Mouse (Mus musculus) embryonic facial prominence, embryonic 15.5 days (tissue): Measurements from ENCODE around the gene Slc6a19. TPM values are rescaled to one million over a fixed set of nuclear protein-coding genes. Genes with fewer than 3 reads are reported as not detected.

Source experiments
- ATAC-seq: fragments of 200-750 bp; cut with Nextera tagmentation; 2 replicates; pipeline ENCODE4 v1.8.0; 2017; ENCODE audit warnings: low read depth, moderate TSS enrichment; ENCODE audit not compliant: insufficient number of reproducible peaks, low FRiP score, low TSS enrichment
- H3K27ac ChIP-seq: fragments of 300-500 bp; sonication (generic); replicated peaks from 2 replicates; pipeline ENCODE4 v1.5.1; 2015; ENCODE audit warnings: mild to moderate bottlenecking, inconsistent platforms
- H3K27me3 ChIP-seq: fragments of 300-500 bp; sonication (generic); 2 replicates; pipeline ENCODE4 v1.6.1; 2015; ENCODE audit warnings: inconsistent platforms
- H3K36me3 ChIP-seq: fragments of 300-500 bp; sonication (generic); 2 replicates; pipeline ENCODE4 v1.6.1; 2015; ENCODE audit warnings: mild to moderate bottlenecking, inconsistent platforms
- H3K4me1 ChIP-seq: fragments of 300-500 bp; sonication (generic); 2 replicates; pipeline ENCODE4 v1.6.1; 2015; ENCODE audit warnings: inconsistent platforms
- H3K4me2 ChIP-seq: fragments of 300-500 bp; sonication (generic); replicated peaks from 2 replicates; pipeline ENCODE4 v1.6.1; 2015; ENCODE audit warnings: mild to moderate bottlenecking, inconsistent platforms
- H3K4me3 ChIP-seq: fragments of 300-500 bp; sonication (generic); replicated peaks from 2 replicates; pipeline ENCODE4 v1.5.1; 2015; ENCODE audit warnings: mild to moderate bottlenecking, inconsistent platforms
- H3K9ac ChIP-seq: fragments of 300-500 bp; sonication (generic); 2 replicates; pipeline ENCODE4 v1.6.1; 2015; ENCODE audit warnings: inconsistent platforms
- H3K9me3 ChIP-seq: fragments of 300-500 bp; sonication (generic); replicated peaks from 2 replicates; pipeline ENCODE4 v1.6.1; 2016; ENCODE audit warnings: inconsistent platforms
- WGBS: fragments of 180-500 bp; shearing (Covaris S2); methylation state at CpG from one replicate; pipeline ENCODE4 v1.1.7; 2015; 5-methylcytosine and 5-hydroxymethylcytosine counted together
- polyA plus RNA-seq: library from polyadenylated mRNA; unstranded; fragments of >200 nt; fragmentation: Nextera tagmentation; extraction: Ambion mirVana; gene quantifications from 2 replicates; pipeline ENCODE4 v1.2.1, GENCODE M21; 2015

Slc6a19 gene
- polyA plus RNA-seq, 1 experiment from 2014 or later: 0.25 TPM

- H3K36me3 ChIP-seq: no peaks in the 10 kb centered on the region
- H3K27me3 ChIP-seq: peaks cover 9% of the 10 kb centered on the region; the same call in 1 of the 2 replicates
- no peak within 1 kb of the TSS for H3K27ac ChIP-seq
- peaks cover 9% of the 10 kb centered on the region; the same call in 1 of the 2 replicates for H3K4me1 ChIP-seq
- no peaks in the 10 kb centered on the region for H3K9me3 ChIP-seq
- H3K9ac ChIP-seq: no peak within 1 kb of the TSS
- H3K4me3 ChIP-seq: peak within 1 kb of the TSS; percentile 38
- ATAC-seq: peak; percentile 21; the same call in 1 of the 2 replicates
- H3K4me2 ChIP-seq: peak within 1 kb of the TSS; percentile 75
- WGBS: 6% methylated on average over 48 of the region's 48 CpGs
Observed at GRCm38 (mm10) chr13:73732742-73733700, 28.4 kb upstream of the Slc6a19 start, which contains the start of gene Slc12a7. Gene Slc12a7, plus strand, starts transcription at chr13:73733094.

GRCm38 (mm10) chr13:73732235-73732634 lies 27.6 kb upstream of the Slc6a19 start:
- H3K4me3 ChIP-seq: peak overlapping the region; percentile 38
- H3K9me3 ChIP-seq: no peaks in the 10 kb centered on the region
- 70% methylated on average over 7 of the region's 7 CpGs for WGBS
- H3K27ac ChIP-seq: no peak overlapping the region
- H3K27me3 ChIP-seq: peaks cover 9% of the 10 kb centered on the region; the same call in 1 of the 2 replicates
- peak overlapping the region; percentile 75 for H3K4me2 ChIP-seq
- ATAC-seq: no peak
- no peaks in the 10 kb centered on the region for H3K36me3 ChIP-seq
- peaks cover 9% of the 10 kb centered on the region; the same call in 1 of the 2 replicates for H3K4me1 ChIP-seq
- no peak overlapping the region for H3K9ac ChIP-seq

- Histone ChIP-seq H3K4me2 (no peak overlapping the region), H3K4me1 (peaks cover 9% of the 10 kb centered on the region; the same call in 1 of the 2 replicates), H3K9ac (no peak overlapping the region), H3K27me3 (peaks cover 9% of the 10 kb centered on the region; the same call in 1 of the 2 replicates), H3K36me3 (no peaks in the 10 kb centered on the region), H3K4me3 (no peak overlapping the region), H3K9me3 (no peaks in the 10 kb centered on the region), H3K27ac (no peak overlapping the region)
- no peak for ATAC-seq
- WGBS: 75% methylated on average over 1 of the region's 1 CpGs
Observed at GRCm38 (mm10) chr13:73730913-73731312, 26.2 kb upstream of the Slc6a19 start.

GRCm38 (mm10) chr13:73728633-73729032 lies 24.0 kb upstream of the Slc6a19 start:
- Histone ChIP-seq H3K36me3 (no peaks in the 10 kb centered on the region), H3K4me2 (no peak overlapping the region), H3K4me1 (peaks cover 9% of the 10 kb centered on the region; the same call in 1 of the 2 replicates), H3K27me3 (peaks cover 5% of the 10 kb centered on the region; the same call in 1 of the 2 replicates), H3K9ac (no peak overlapping the region), H3K27ac (no peak overlapping the region), H3K4me3 (no peak overlapping the region), H3K9me3 (no peaks in the 10 kb centered on the region)
- ATAC-seq: no peak

GRCm38 (mm10) chr13:73727621-73728025 lies 23.0 kb upstream of the Slc6a19 start:
- peaks cover 3% of the 10 kb centered on the region; the same call in 1 of the 2 replicates for H3K4me1 ChIP-seq
- 40% methylated on average over 2 of the region's 2 CpGs for WGBS
- no peaks in the 10 kb centered on the region; the same call in 1 of the 2 replicates for H3K27me3 ChIP-seq
- no peak for ATAC-seq
- no peaks in the 10 kb centered on the region for H3K9me3 ChIP-seq
- H3K36me3 ChIP-seq: no peaks in the 10 kb centered on the region
- H3K4me2 ChIP-seq: no peak overlapping the region
- H3K4me3 ChIP-seq: no peak overlapping the region
- no peak overlapping the region for H3K27ac ChIP-seq
- H3K9ac ChIP-seq: no peak overlapping the region

- no peaks in the 10 kb centered on the region for H3K4me1 ChIP-seq
- no peak overlapping the region for H3K27ac ChIP-seq
- no peaks in the 10 kb centered on the region; the same call in 1 of the 2 replicates for H3K27me3 ChIP-seq
- no peaks in the 10 kb centered on the region for H3K9me3 ChIP-seq
- no peak overlapping the region for H3K4me2 ChIP-seq
- H3K36me3 ChIP-seq: no peaks in the 10 kb centered on the region
- no peak overlapping the region for H3K4me3 ChIP-seq
- ATAC-seq: no peak
- 79% methylated on average over 5 of the region's 5 CpGs for WGBS
- H3K9ac ChIP-seq: no peak overlapping the region
Observed at GRCm38 (mm10) chr13:73725315-73725714, 20.6 kb upstream of the Slc6a19 start.

- WGBS: 34% methylated on average over 8 of the region's 8 CpGs
- Histone ChIP-seq H3K27ac (no peak overlapping the region), H3K27me3 (no peaks in the 10 kb centered on the region; the same call in 1 of the 2 replicates)
Observed at GRCm38 (mm10) chr13:73723081-73723668, 18.5 kb upstream of the Slc6a19 start.

GRCm38 (mm10) chr13:73720241-73720640 lies 15.6 kb upstream of the Slc6a19 start:
- no peak overlapping the region for H3K4me2 ChIP-seq
- no peaks in the 10 kb centered on the region for H3K36me3 ChIP-seq
- 78% methylated on average over 4 of the region's 4 CpGs for WGBS
- no peaks in the 10 kb centered on the region for H3K9me3 ChIP-seq
- H3K4me1 ChIP-seq: no peaks in the 10 kb centered on the region
- H3K27ac ChIP-seq: no peak overlapping the region
- H3K9ac ChIP-seq: no peak overlapping the region
- H3K4me3 ChIP-seq: no peak overlapping the region
- H3K27me3 ChIP-seq: no peaks in the 10 kb centered on the region; the same call in 1 of the 2 replicates
- ATAC-seq: no peak

More at GRCm38 (mm10) chr13:73723081-73723668, 18.5 kb upstream of the Slc6a19 start:
- Histone ChIP-seq H3K9ac (no peak overlapping the region), H3K4me2 (no peak overlapping the region), H3K36me3 (no peaks in the 10 kb centered on the region), H3K4me1 (no peaks in the 10 kb centered on the region), H3K4me3 (no peak overlapping the region), H3K9me3 (no peaks in the 10 kb centered on the region)
- ATAC-seq: no peak

GRCm38 (mm10) chr13:73718225-73718624 lies 13.6 kb upstream of the Slc6a19 start:
- Histone ChIP-seq H3K4me3 (no peak overlapping the region), H3K27me3 (no peaks in the 10 kb centered on the region), H3K36me3 (no peaks in the 10 kb centered on the region), H3K27ac (no peak overlapping the region), H3K4me1 (no peaks in the 10 kb centered on the region), H3K4me2 (no peak overlapping the region), H3K9ac (no peak overlapping the region), H3K9me3 (no peaks in the 10 kb centered on the region)
- no peak for ATAC-seq
- WGBS: 0% methylated on average over 2 of the region's 2 CpGs

GRCm38 (mm10) chr13:73714020-73714419 lies 9.4 kb upstream of the Slc6a19 start:
- no peak for ATAC-seq
- 58% methylated on average over 2 of the region's 2 CpGs for WGBS

GRCm38 (mm10) chr13:73713204-73713603 lies 8.5 kb upstream of the Slc6a19 start:
- Histone ChIP-seq H3K4me3 (no peak overlapping the region), H3K4me1 (no peaks in the 10 kb centered on the region), H3K9ac (no peak overlapping the region), H3K27ac (no peak overlapping the region), H3K36me3 (no peaks in the 10 kb centered on the region), H3K9me3 (no peaks in the 10 kb centered on the region), H3K27me3 (no peaks in the 10 kb centered on the region), H3K4me2 (no peak overlapping the region)
- 77% methylated on average over 4 of the region's 4 CpGs for WGBS
- ATAC-seq: no peak

More at GRCm38 (mm10) chr13:73714020-73714419, 9.4 kb upstream of the Slc6a19 start:
- Histone ChIP-seq H3K9ac (no peak overlapping the region), H3K4me2 (no peak overlapping the region), H3K36me3 (no peaks in the 10 kb centered on the region), H3K4me3 (no peak overlapping the region), H3K4me1 (no peaks in the 10 kb centered on the region), H3K9me3 (no peaks in the 10 kb centered on the region), H3K27ac (no peak overlapping the region), H3K27me3 (no peaks in the 10 kb centered on the region)
